8 mouse cellular contexts compared by ENCODE assay signal in the genomic region with DNA sequence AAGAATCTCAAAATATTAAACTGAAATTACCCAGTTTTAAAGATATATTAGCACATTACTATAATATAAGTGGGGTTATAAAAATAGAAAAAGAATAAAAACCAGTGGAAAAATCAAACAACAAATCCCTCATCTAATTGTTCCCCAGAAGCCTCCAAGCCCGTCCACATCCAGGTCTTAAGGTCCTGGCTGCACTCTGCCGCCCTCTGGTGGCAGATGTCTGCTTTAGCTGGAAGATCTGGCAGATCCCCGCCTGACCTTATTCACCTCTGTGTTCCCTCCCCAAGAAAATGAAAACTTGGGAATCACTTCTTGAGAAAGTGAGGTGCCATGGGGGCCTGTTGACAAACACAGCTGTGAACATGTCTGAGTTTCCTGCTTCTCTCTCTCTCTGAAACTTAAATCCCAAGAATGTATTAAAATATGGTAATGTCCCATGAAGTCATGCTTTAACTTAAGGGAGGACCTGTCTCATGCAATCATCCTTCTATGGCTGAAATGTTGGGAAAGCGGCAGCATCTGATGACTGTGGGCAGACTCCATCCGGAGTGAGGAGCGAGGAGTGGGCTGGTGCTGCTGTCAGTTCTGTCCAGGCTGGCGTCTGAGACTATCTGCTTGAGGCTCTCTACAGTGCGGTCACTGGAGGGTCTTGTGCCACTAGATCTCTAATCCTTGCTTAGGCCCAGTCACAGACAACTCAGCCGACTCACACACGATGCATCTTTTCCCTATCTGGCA.
DNase-seq lines count a peak whose midpoint lies in the region; ATAC-seq and TF ChIP-seq lines count a peak whose summit lies in the region.

No protein-coding gene starts in this region.

- H3K36me3 ChIP-seq in E14TG2a.4 (ENCODE audit: insufficient read depth, low read length) = no peaks in the 10 kb centered on the region
- H3K36me3 ChIP-seq in liver, postnatal 0 days (replicated peaks; ENCODE audit: insufficient read depth, low read length) = no peaks in the 10 kb centered on the region

- H3K27ac ChIP-seq in liver, postnatal 0 days (ENCODE audit: low read depth) = no peak overlapping the region

- H3K9me3 ChIP-seq in E14TG2a.4 (ENCODE audit: low read length) = no peaks in the 10 kb centered on the region
- H3K9me3 ChIP-seq in liver, postnatal 0 days (ENCODE audit: low read length) = no peaks in the 10 kb centered on the region

- 60% methylated on average over 10 of the region's 10 CpGs for WGBS in liver, postnatal 0 days (ENCODE audit: insufficient replicate concordance)

- peak; percentile 87 for DNase-seq in 3T3-L1 (ENCODE audit: low read depth, low spot score)
- peak; percentile 53 for DNase-seq in c-Kit-positive CD71-positive TER-119-positive erythroid progenitor cells, embryonic 14.5 days (ENCODE audit: low spot score)
- peak; percentile 53 for DNase-seq in hindlimb bud, embryonic 11.5 days (ENCODE audit: extremely low spot score, low read depth, low spot score)
- peak; percentile 73 for DNase-seq in liver, postnatal 0 days
- DNase-seq in right cerebral cortex, postnatal 25 days = peak; percentile 53
- DNase-seq in urinary bladder, postnatal 14 days (ENCODE audit: low spot score) = peak; percentile 81

- H3K4me1 ChIP-seq in E14TG2a.4 (replicated peaks; ENCODE audit: low read depth, low read length) = no peaks in the 10 kb centered on the region
- H3K4me1 ChIP-seq in liver, postnatal 0 days (ENCODE audit: insufficient read depth) = no peaks in the 10 kb centered on the region

- H3K27me3 ChIP-seq in E14TG2a.4 (ENCODE audit: insufficient read depth, low read length) = no peaks in the 10 kb centered on the region
- H3K27me3 ChIP-seq in liver, postnatal 0 days (ENCODE audit: insufficient read depth, low read length) = no peaks in the 10 kb centered on the region

- no peak overlapping the region for H3K9ac ChIP-seq in liver, postnatal 0 days (replicated peaks)

- no peak for TF ChIP-seq EP300 in liver, postnatal 0 days (IDR thresholded peaks at IDR 0.05; ENCODE audit: low read depth)

- H3K4me2 ChIP-seq in liver, postnatal 0 days (ENCODE audit: low read depth, low read length) = no peak overlapping the region

- TF ChIP-seq CTCF in E14TG2a.4 (conservative IDR thresholded peaks at IDR 0.05; ENCODE audit: low read length) = peak; percentile 84
- peak; percentile 89 for TF ChIP-seq CTCF in liver, postnatal 0 days (IDR thresholded peaks at IDR 0.05; ENCODE audit: low read depth)

- 0 out of 2 replicates have a peak, but pooled peaks have one; percentile 40 for ATAC-seq in frontal cortex, adult (ENCODE audit: low TSS enrichment)
- ATAC-seq in liver, postnatal 0 days = no peak

- H3K4me3 ChIP-seq in E14TG2a.4 (replicated peaks; ENCODE audit: low read length) = no peak overlapping the region
- no peak overlapping the region for H3K4me3 ChIP-seq in liver, postnatal 0 days (ENCODE audit: low read depth, low read length)
